Comparison of ENCODE assay signal across 8 mouse cellular contexts in genomic region chr6:116193394-116194393, GRCm38 (mm10). TPM values are rescaled to one million over a fixed set of nuclear protein-coding genes. Genes with fewer than 3 reads are reported as not detected.
DNase-seq lines count a peak whose midpoint lies in the region; ATAC-seq lines count a peak whose summit lies in the region.

Gene Tmcc1, minus strand, starts transcription at chr6:116193486.

- DNase-seq in Muller cell, postnatal 12 days (ENCODE audit: inconsistent ontology term), result peak; percentile 98
- peak; percentile 98 for DNase-seq in cerebellum, adult 9-11 months
- DNase-seq in frontal cortex, adult 2 months (ENCODE audit: extremely low spot score in 1 of 2, low spot score in 1 of 2), result peak; percentile 95 to 99
- peak; percentile 98 for DNase-seq in hindbrain, embryonic 11.5 days (ENCODE audit: low spot score)
- peak; percentile 99 to 100 for DNase-seq in layer of hippocampus, postnatal 10 days (ENCODE audit: low spot score in 2 of 2)
- DNase-seq in lung, postnatal 10 days, result peak; percentile 98
- DNase-seq in ovary, postnatal 36 days (ENCODE audit: low spot score), result peak; percentile 99
- peak; percentile 100 for DNase-seq in thymus, postnatal 25 days

- H3K27me3 ChIP-seq in hindbrain, embryonic 11.5 days (ENCODE audit: control insufficient read depth, insufficient read depth, low read length), result no peaks in the 10 kb centered on the region

- peak within 1 kb of the TSS; percentile 73 for H3K27ac ChIP-seq in hindbrain, embryonic 11.5 days (ENCODE audit: low read depth, low read length)

- H3K36me3 ChIP-seq in hindbrain, embryonic 11.5 days (ENCODE audit: control insufficient read depth, insufficient read depth, low read length), result no peaks in the 10 kb centered on the region

- H3K4me1 ChIP-seq in hindbrain, embryonic 11.5 days (replicated peaks; ENCODE audit: control insufficient read depth, insufficient read depth, low read length), result no peaks in the 10 kb centered on the region; the same call in 1 of the 2 replicates

- peak within 1 kb of the TSS; percentile 68 for H3K4me2 ChIP-seq in hindbrain, embryonic 11.5 days (replicated peaks; ENCODE audit: low read depth, low read length)

- no peaks in the 10 kb centered on the region for H3K9me3 ChIP-seq in hindbrain, embryonic 11.5 days (ENCODE audit: control insufficient read depth, low read length)

- H3K9ac ChIP-seq in hindbrain, embryonic 11.5 days (ENCODE audit: low read depth, low read length), result peak within 1 kb of the TSS; percentile 76

- ATAC-seq in hindbrain, embryonic 11.5 days (ENCODE audit: low FRiP score), result peak; percentile 90

- WGBS in hindbrain, embryonic 11.5 days, result under 1% methylated on average over 37 of the region's 68 CpGs

- peak within 1 kb of the TSS; percentile 65 for H3K4me3 ChIP-seq in hindbrain, embryonic 11.5 days (ENCODE audit: low read depth, low read length)

RNA-seq across cellular contexts. Expression of gene Tmcc1, which starts in this region (rescaled TPM):
- polyA plus RNA-seq in frontal cortex, adult 2 months (2012; rRNA removed), result 47.8 and 50.4 TPM in 2 replicates
- polyA plus RNA-seq in hindbrain, embryonic 11.5 days (2014; fragmentation: Nextera tagmentation; extraction: Ambion mirVana), result 20.2 and 23.4 TPM in 2 replicates
- 10 to 100 TPM; 63.9 to 69.1 TPM for total RNA-seq in layer of hippocampus, postnatal 10 days (2021)

Comparison
In these comparisons a context has a peak if more than half of its experiments do, and no peak if none do; other contexts are left out.
1. Peak in every context shown above with its lines: DNase-seq, ATAC-seq, H3K4me3 ChIP-seq and H3K27ac ChIP-seq.